Mouse (Mus musculus): ENCODE results near the gene 1700037C18Rik. TPM values are rescaled to one million over a fixed set of nuclear protein-coding genes. Genes with fewer than 3 reads are reported as not detected.
"Not testable (repeated sequence)": the region's sequence is repeated elsewhere in the genome, so short reads cannot be mapped to it uniquely, and the experiment has no call there.

The 1700037C18Rik gene
- polyA plus RNA-seq, 1 experiment from 2014 or later = 8.7 TPM

GRCm38 (mm10) chr16:3871815-3872214 lies 36.7 kb downstream of the 1700037C18Rik start:
- Histone ChIP-seq H3K4me1 (peaks cover 8% of the 10 kb centered on the region; the same call in 1 of the 2 replicates), H3K27ac (peak overlapping the region; percentile 35; the same call in 1 of the 2 replicates), H3K4me2 (peak overlapping the region; percentile 90), H3K9ac (peak overlapping the region; percentile 58), H3K9me3 (no peaks in the 10 kb centered on the region), H3K36me3 (0 out of 2 replicates have a peak, but pooled peaks cover 5% of the 10 kb centered on the region), H3K4me3 (peak overlapping the region; percentile 59), H3K27me3 (no peaks in the 10 kb centered on the region)
- WGBS = 2% methylated on average over 16 of the region's 16 CpGs
- ATAC-seq (ENCODE audit: borderline replicate concordance, extremely low read depth, low FRiP score, low TSS enrichment) = peak; percentile 11; the same call in 1 of the 2 replicates

- no peak for ATAC-seq (ENCODE audit: borderline replicate concordance, extremely low read depth, low FRiP score, low TSS enrichment)
- Histone ChIP-seq H3K4me3 (no peak overlapping the region), H3K36me3 (peaks cover 13% of the 10 kb centered on the region), H3K4me2 (no peak overlapping the region), H3K9me3 (no peaks in the 10 kb centered on the region), H3K27me3 (no peaks in the 10 kb centered on the region), H3K9ac (no peak overlapping the region), H3K4me1 (no peaks in the 10 kb centered on the region), H3K27ac (no peak overlapping the region)
- 81% methylated on average over 4 of the region's 4 CpGs for WGBS
Observed at GRCm38 (mm10) chr16:3859254-3859653, 49.2 kb downstream of the 1700037C18Rik start.

- Histone ChIP-seq H3K9ac (no peak overlapping the region), H3K4me2 (no peak overlapping the region), H3K27me3 (no peaks in the 10 kb centered on the region), H3K27ac (no peak overlapping the region), H3K9me3 (no peaks in the 10 kb centered on the region), H3K4me3 (no peak overlapping the region), H3K4me1 (no peaks in the 10 kb centered on the region), H3K36me3 (0 out of 2 replicates have a peak, but pooled peaks cover 1% of the 10 kb centered on the region)
- no peak for ATAC-seq (ENCODE audit: borderline replicate concordance, extremely low read depth, low FRiP score, low TSS enrichment)
- 60% methylated on average over 1 of the region's 1 CpGs for WGBS
Observed at GRCm38 (mm10) chr16:3855776-3856175, 52.7 kb downstream of the 1700037C18Rik start.

GRCm38 (mm10) chr16:3854437-3855182 lies 53.9 kb downstream of the 1700037C18Rik start:
- Histone ChIP-seq H3K4me2 (no peak overlapping the region), H3K27me3 (no peaks in the 10 kb centered on the region), H3K9me3 (no peaks in the 10 kb centered on the region), H3K4me1 (no peaks in the 10 kb centered on the region), H3K4me3 (no peak overlapping the region), H3K27ac (no peak overlapping the region), H3K36me3 (no peaks in the 10 kb centered on the region), H3K9ac (no peak overlapping the region)
- WGBS = 67% methylated on average over 11 of the region's 11 CpGs
- no peak for ATAC-seq (ENCODE audit: borderline replicate concordance, extremely low read depth, low FRiP score, low TSS enrichment)

- 0 out of 2 replicates have a peak, but pooled peaks cover 2% of the 10 kb centered on the region for H3K4me1 ChIP-seq
- 33% methylated on average over 12 of the region's 12 CpGs for WGBS
- no peaks in the 10 kb centered on the region for H3K36me3 ChIP-seq
Observed at GRCm38 (mm10) chr16:3852586-3852985, 55.9 kb downstream of the 1700037C18Rik start.

GRCm38 (mm10) chr16:3851301-3851700 lies 57.2 kb downstream of the 1700037C18Rik start:
- WGBS = 85% methylated on average over 13 of the region's 13 CpGs
- not testable (repeated sequence) for H3K4me3 ChIP-seq; H3K27me3 ChIP-seq; H3K4me1 ChIP-seq; H3K9me3 ChIP-seq; H3K4me2 ChIP-seq; H3K36me3 ChIP-seq; H3K27ac ChIP-seq; H3K9ac ChIP-seq; ATAC-seq (ENCODE audit: borderline replicate concordance, extremely low read depth, low FRiP score, low TSS enrichment)

More at GRCm38 (mm10) chr16:3852586-3852985, 55.9 kb downstream of the 1700037C18Rik start:
- H3K9me3 ChIP-seq = no peaks in the 10 kb centered on the region
- H3K4me2 ChIP-seq = no peak overlapping the region
- H3K9ac ChIP-seq = no peak overlapping the region
- no peaks in the 10 kb centered on the region for H3K27me3 ChIP-seq
- ATAC-seq (ENCODE audit: borderline replicate concordance, extremely low read depth, low FRiP score, low TSS enrichment) = no peak
- no peak overlapping the region for H3K4me3 ChIP-seq
- H3K27ac ChIP-seq = no peak overlapping the region

GRCm38 (mm10) chr16:3848416-3848815 lies 60.1 kb downstream of the 1700037C18Rik start:
- no peak overlapping the region for H3K4me3 ChIP-seq
- WGBS = 66% methylated on average over 3 of the region's 3 CpGs
- H3K27ac ChIP-seq = no peak overlapping the region

GRCm38 (mm10) chr16:3847871-3848270 lies 60.6 kb downstream of the 1700037C18Rik start:
- Histone ChIP-seq H3K9ac (peak overlapping the region; percentile 65), H3K36me3 (no peaks in the 10 kb centered on the region), H3K9me3 (no peaks in the 10 kb centered on the region), H3K27ac (no peak overlapping the region), H3K4me3 (peak overlapping the region; percentile 72), H3K4me1 (peaks cover 7% of the 10 kb centered on the region; the same call in 1 of the 2 replicates), H3K4me2 (peak overlapping the region; percentile 79), H3K27me3 (no peaks in the 10 kb centered on the region)
- 69% methylated on average over 4 of the region's 4 CpGs for WGBS
- no peak for ATAC-seq (ENCODE audit: borderline replicate concordance, extremely low read depth, low FRiP score, low TSS enrichment)

More at GRCm38 (mm10) chr16:3848416-3848815, 60.1 kb downstream of the 1700037C18Rik start:
- Histone ChIP-seq H3K27me3 (no peaks in the 10 kb centered on the region), H3K36me3 (no peaks in the 10 kb centered on the region), H3K4me1 (peaks cover 7% of the 10 kb centered on the region; the same call in 1 of the 2 replicates), H3K4me2 (no peak overlapping the region), H3K9me3 (no peaks in the 10 kb centered on the region), H3K9ac (no peak overlapping the region)
- ATAC-seq (ENCODE audit: borderline replicate concordance, extremely low read depth, low FRiP score, low TSS enrichment) = no peak

- Histone ChIP-seq H3K4me2 (peak within 1 kb of the TSS; percentile 79), H3K9ac (peak within 1 kb of the TSS; percentile 65), H3K36me3 (no peaks in the 10 kb centered on the region), H3K27ac (0 out of 2 replicates have a peak within 1 kb of the TSS, but pooled peaks have one; percentile 2), H3K4me3 (peak within 1 kb of the TSS; percentile 72), H3K9me3 (no peaks in the 10 kb centered on the region), H3K4me1 (peaks cover 7% of the 10 kb centered on the region; the same call in 1 of the 2 replicates), H3K27me3 (no peaks in the 10 kb centered on the region)
- ATAC-seq (ENCODE audit: borderline replicate concordance, extremely low read depth, low FRiP score, low TSS enrichment) = peak; percentile 100
- 3% methylated on average over 38 of the region's 38 CpGs for WGBS
Observed at GRCm38 (mm10) chr16:3846711-3847518, 61.6 kb downstream of the 1700037C18Rik start, which contains the start of gene Zfp174. TSS of gene Zfp174 (plus strand) at chr16:3847268.

Measured in lung, embryonic 15.5 days (tissue).